Mouse (Mus musculus) forebrain, embryonic 16.5 days (tissue): Measurements from ENCODE around the gene Cldn20. TPM values are rescaled to one million over a fixed set of nuclear protein-coding genes. Genes with fewer than 3 reads are reported as not detected.

Experiments
- ATAC-seq: fragments of 200-750 bp; cut with Nextera tagmentation; 2 replicates; pipeline ENCODE4 v1.8.0; 2017; ENCODE audit warnings: mild to moderate bottlenecking, moderate library complexity
- H3K27ac ChIP-seq: fragments of 300-500 bp; sonication (generic); 2 replicates; pipeline ENCODE4 v1.5.1; 2014; ENCODE audit warnings: low read length, control low read depth
- H3K27me3 ChIP-seq: fragments of 300-500 bp; sonication (generic); replicated peaks from 2 replicates; pipeline ENCODE4 v1.6.1; 2014; ENCODE audit warnings: low read length; ENCODE audit not compliant: control insufficient read depth, insufficient read depth
- H3K36me3 ChIP-seq: fragments of 300-500 bp; sonication (generic); 2 replicates; pipeline ENCODE4 v1.6.1; 2014; ENCODE audit not compliant: control insufficient read depth, insufficient read depth
- H3K4me1 ChIP-seq: fragments of 300-500 bp; sonication (generic); replicated peaks from 2 replicates; pipeline ENCODE4 v1.6.1; 2014; ENCODE audit warnings: low read length; ENCODE audit not compliant: control insufficient read depth, insufficient read depth
- H3K4me2 ChIP-seq: fragments of 300-500 bp; sonication (generic); 2 replicates; pipeline ENCODE4 v1.6.1; 2014; ENCODE audit warnings: mild to moderate bottlenecking, low read length, control low read depth
- H3K4me3 ChIP-seq: fragments of 300-500 bp; sonication (generic); replicated peaks from 2 replicates; pipeline ENCODE4 v1.5.1; 2014; ENCODE audit warnings: mild to moderate bottlenecking, low read length, control low read depth
- H3K9ac ChIP-seq: fragments of 300-500 bp; sonication (generic); replicated peaks from 2 replicates; pipeline ENCODE4 v1.6.1; 2014; ENCODE audit warnings: low read depth, low read length, control low read depth
- H3K9me3 ChIP-seq: fragments of 300-500 bp; sonication (generic); 2 replicates; pipeline ENCODE4 v1.6.1; 2016; ENCODE audit warnings: low read length; ENCODE audit not compliant: control insufficient read depth
- WGBS: fragments of 180-500 bp; shearing (Covaris S2); extraction: QIAGEN DNeasy Blood & Tissue Kit; methylation state at CpG from one replicate; pipeline ENCODE4 v1.1.7; 2014; 5-methylcytosine and 5-hydroxymethylcytosine counted together
- polyA plus RNA-seq: library from polyadenylated mRNA; unstranded; fragments of >200 nt; fragmentation: Nextera tagmentation; extraction: Ambion mirVana; gene quantifications from 2 replicates; pipeline ENCODE4 v1.2.1, GENCODE M21; 2015

The Cldn20 gene
- 1.0 and 1.2 TPM in 2 replicates for polyA plus RNA-seq

DNA sequence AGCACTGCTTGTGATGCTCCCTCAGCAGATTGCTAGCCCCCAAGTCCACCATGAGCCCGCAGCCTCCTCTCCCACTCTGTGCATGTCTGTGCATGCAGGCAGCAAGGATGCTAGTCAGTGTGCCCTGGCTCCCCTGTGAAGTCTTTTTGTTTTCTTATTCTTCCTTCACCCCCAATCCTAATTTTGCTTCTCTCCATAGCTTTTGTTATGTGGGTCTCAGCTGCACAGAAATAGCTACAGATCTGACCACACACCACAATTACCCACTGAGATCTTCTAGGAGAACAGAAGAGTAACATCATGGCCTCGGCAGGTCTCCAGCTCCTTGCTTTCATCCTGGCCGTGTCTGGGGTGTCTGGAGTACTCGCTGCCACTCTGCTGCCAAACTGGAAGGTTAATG lies at the start of gene Cldn20:
Gene Cldn20 (plus strand): TSS at position 301 of the 400 bp plus-strand sequence.
- Histone ChIP-seq H3K9ac (no peak within 1 kb of the TSS), H3K4me2 (no peak within 1 kb of the TSS), H3K4me3 (no peak within 1 kb of the TSS), H3K27me3 (no peaks in the 10 kb centered on the region), H3K27ac (no peak within 1 kb of the TSS), H3K9me3 (no peaks in the 10 kb centered on the region), H3K4me1 (0 out of 2 replicates have a peak, but pooled peaks cover 3% of the 10 kb centered on the region), H3K36me3 (peaks cover 2% of the 10 kb centered on the region; the same call in 1 of the 2 replicates)
- 76% methylated on average over 4 of the region's 4 CpGs for WGBS
- ATAC-seq: no peak

GRCm38 (mm10) chr17:3483091-3483490 lies 49.3 kb upstream of the Cldn20 start:
- peak overlapping the region; percentile 32 for H3K9ac ChIP-seq

DNA sequence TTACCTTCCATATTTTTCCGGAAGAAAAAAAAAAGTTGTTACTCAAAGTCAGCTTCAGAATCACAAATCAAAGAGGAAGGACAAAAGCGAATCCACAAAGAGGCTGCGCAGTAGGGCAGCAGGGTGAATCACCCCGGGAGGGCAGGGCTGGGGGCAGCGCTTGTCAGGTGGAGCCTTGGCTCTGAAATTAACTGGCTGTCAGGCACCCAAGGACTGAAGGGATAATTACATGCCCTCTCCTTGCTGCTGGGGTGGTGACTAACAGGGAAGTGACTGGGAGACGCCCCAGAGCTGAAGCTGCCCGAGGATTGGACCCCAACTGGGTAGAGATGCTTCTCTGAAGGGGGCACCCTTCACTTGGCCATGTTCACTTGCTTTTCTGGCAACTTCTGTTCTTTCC lies 46.5 kb upstream of the Cldn20 start:
- ATAC-seq: peak; percentile 44
- Histone ChIP-seq H3K4me3 (no peak overlapping the region), H3K36me3 (no peaks in the 10 kb centered on the region), H3K9ac (no peak overlapping the region), H3K4me2 (peak overlapping the region; percentile 12), H3K9me3 (no peaks in the 10 kb centered on the region), H3K27me3 (no peaks in the 10 kb centered on the region), H3K27ac (0 out of 2 replicates have a peak overlapping the region, but pooled peaks have one; percentile 29), H3K4me1 (peaks cover 17% of the 10 kb centered on the region)
- WGBS: 61% methylated on average over 7 of the region's 7 CpGs

More at GRCm38 (mm10) chr17:3483091-3483490, 49.3 kb upstream of the Cldn20 start:
- Histone ChIP-seq H3K27me3 (no peaks in the 10 kb centered on the region), H3K9me3 (no peaks in the 10 kb centered on the region), H3K27ac (peak overlapping the region; percentile 85), H3K36me3 (no peaks in the 10 kb centered on the region), H3K4me1 (peaks cover 16% of the 10 kb centered on the region), H3K4me2 (peak overlapping the region; percentile 12), H3K4me3 (peak overlapping the region; percentile 26)
- no peak for ATAC-seq
- WGBS: 79% methylated on average over 8 of the region's 8 CpGs

DNA sequence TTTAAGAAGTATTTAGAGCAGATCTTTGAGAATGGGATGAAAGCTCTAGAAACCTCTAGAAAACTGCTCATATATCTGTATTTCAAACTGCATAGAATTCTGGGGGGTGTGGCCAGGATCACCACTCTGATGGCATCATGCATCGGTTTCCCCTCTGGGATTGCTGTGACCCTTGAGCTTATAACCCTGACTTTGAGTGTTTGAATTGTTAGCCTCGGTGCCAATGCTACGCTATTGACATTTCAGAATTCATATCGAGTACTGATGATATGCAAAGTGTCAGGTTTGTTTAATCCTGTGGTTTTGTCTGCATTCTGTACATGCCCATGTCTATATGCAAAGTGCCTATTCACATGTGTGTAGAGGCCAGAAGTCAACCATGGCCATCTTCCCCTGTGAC lies 45.1 kb upstream of the Cldn20 start:
- no peaks in the 10 kb centered on the region for H3K36me3 ChIP-seq
- H3K9ac ChIP-seq: no peak overlapping the region
- H3K27ac ChIP-seq: no peak overlapping the region
- 97% methylated on average over 4 of the region's 4 CpGs for WGBS
- no peaks in the 10 kb centered on the region for H3K9me3 ChIP-seq
- H3K27me3 ChIP-seq: no peaks in the 10 kb centered on the region
- ATAC-seq: no peak
- no peak overlapping the region for H3K4me2 ChIP-seq
- peaks cover 8% of the 10 kb centered on the region for H3K4me1 ChIP-seq
- no peak overlapping the region for H3K4me3 ChIP-seq

GRCm38 (mm10) chr17:3487721-3488601 lies 44.4 kb upstream of the Cldn20 start:
- Histone ChIP-seq H3K9me3 (no peaks in the 10 kb centered on the region), H3K27ac (no peak overlapping the region), H3K4me1 (peaks cover 6% of the 10 kb centered on the region), H3K4me2 (0 out of 2 replicates have a peak overlapping the region, but pooled peaks have one; percentile 1), H3K36me3 (no peaks in the 10 kb centered on the region), H3K27me3 (no peaks in the 10 kb centered on the region), H3K4me3 (no peak overlapping the region), H3K9ac (no peak overlapping the region)
- ATAC-seq: peak; percentile 51
- WGBS: 55% methylated on average over 12 of the region's 12 CpGs

GRCm38 (mm10) chr17:3490216-3490895 lies 42.0 kb upstream of the Cldn20 start:
- ATAC-seq: no peak
- Histone ChIP-seq H3K36me3 (no peaks in the 10 kb centered on the region), H3K4me1 (peaks cover 6% of the 10 kb centered on the region), H3K9ac (no peak overlapping the region), H3K4me2 (no peak overlapping the region), H3K27ac (no peak overlapping the region), H3K27me3 (no peaks in the 10 kb centered on the region), H3K4me3 (no peak overlapping the region), H3K9me3 (no peaks in the 10 kb centered on the region)
- 82% methylated on average over 11 of the region's 11 CpGs for WGBS

GRCm38 (mm10) chr17:3491065-3491464 lies 41.3 kb upstream of the Cldn20 start:
- Histone ChIP-seq H3K36me3 (no peaks in the 10 kb centered on the region), H3K4me2 (no peak overlapping the region), H3K27me3 (no peaks in the 10 kb centered on the region), H3K4me3 (no peak overlapping the region), H3K27ac (no peak overlapping the region), H3K4me1 (peaks cover 10% of the 10 kb centered on the region), H3K9me3 (no peaks in the 10 kb centered on the region), H3K9ac (no peak overlapping the region)
- WGBS: 70% methylated on average over 5 of the region's 5 CpGs
- ATAC-seq: no peak

DNA sequence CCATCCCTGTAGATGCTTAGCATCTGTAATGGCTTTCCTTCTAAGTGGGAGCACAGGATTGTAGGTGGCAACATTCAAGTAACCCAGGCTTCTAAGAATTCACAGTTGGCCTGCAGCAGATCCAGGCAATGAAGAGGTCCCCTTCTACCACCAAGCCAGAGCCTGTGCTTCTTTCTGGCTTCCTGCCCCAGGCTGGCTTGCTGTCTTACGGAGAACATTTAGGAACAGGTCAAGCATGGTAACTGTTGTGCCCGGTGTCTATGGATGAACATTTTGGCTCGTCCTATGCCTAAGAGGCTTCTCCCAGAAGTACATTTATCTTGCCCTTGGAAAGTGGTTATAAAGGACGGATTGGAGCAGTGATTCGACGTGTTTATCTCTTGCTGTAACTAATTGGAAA lies 40.7 kb upstream of the Cldn20 start:
- Histone ChIP-seq H3K36me3 (no peaks in the 10 kb centered on the region), H3K4me3 (no peak overlapping the region), H3K27ac (no peak overlapping the region), H3K27me3 (no peaks in the 10 kb centered on the region), H3K9ac (no peak overlapping the region), H3K9me3 (no peaks in the 10 kb centered on the region), H3K4me2 (no peak overlapping the region), H3K4me1 (peaks cover 10% of the 10 kb centered on the region)
- WGBS: 83% methylated on average over 6 of the region's 6 CpGs
- ATAC-seq: no peak

GRCm38 (mm10) chr17:3495576-3495975 lies 36.8 kb upstream of the Cldn20 start:
- no peak overlapping the region for H3K9ac ChIP-seq
- peaks cover 4% of the 10 kb centered on the region; the same call in 1 of the 2 replicates for H3K4me1 ChIP-seq
- ATAC-seq: peak; percentile 43; the same call in 1 of the 2 replicates
- H3K36me3 ChIP-seq: no peaks in the 10 kb centered on the region
- no peaks in the 10 kb centered on the region for H3K9me3 ChIP-seq
- 80% methylated on average over 2 of the region's 2 CpGs for WGBS
- H3K4me3 ChIP-seq: no peak overlapping the region
- no peak overlapping the region for H3K4me2 ChIP-seq
- no peaks in the 10 kb centered on the region for H3K27me3 ChIP-seq
- H3K27ac ChIP-seq: no peak overlapping the region
